Mouse (Mus musculus) spleen, postnatal 0 days (tissue): Measurements from ENCODE around the gene Pyurf. TPM values are rescaled to one million over a fixed set of nuclear protein-coding genes. Genes with fewer than 3 reads are reported as not detected.

Source experiments
- polyA plus RNA-seq: library from polyadenylated mRNA; unstranded; fragments of >200 nt; fragmentation: Nextera tagmentation; extraction: Ambion mirVana; gene quantifications from 2 replicates; pipeline ENCODE4 v1.2.1, GENCODE M21; 2015

The Pyurf gene
- polyA plus RNA-seq, result 9.5 and 10.5 TPM in 2 replicates

GRCm38 (mm10) chr6:57691467-57692261 is at the start of gene Pyurf:
TSS of gene Pyurf (minus strand) at chr6:57692078.

GRCm38 (mm10) chr6:57702376-57702742 is 10.5 kb upstream of the Pyurf start, which contains the start of gene Lancl2:
TSS of gene Lancl2 (plus strand) at chr6:57702540.

Other genes starting within 250 kb of the Pyurf start
- 1.00 and 1.5 TPM in 2 replicates for gene Ppm1k, start 156.6 kb downstream of the Pyurf start, polyA plus RNA-seq
- 8.0 and 10.5 TPM in 2 replicates for gene Herc6, start 111.1 kb downstream of the Pyurf start, polyA plus RNA-seq
- gene Lancl2, start 10.5 kb upstream of the Pyurf start, polyA plus RNA-seq, result 14.5 and 15.5 TPM in 2 replicates
- gene Vopp1, start 133.1 kb upstream of the Pyurf start, polyA plus RNA-seq, result 44.7 and 51.5 TPM in 2 replicates
- not detected in 2 replicates for gene Vmn1r21, start 158.3 kb upstream of the Pyurf start, polyA plus RNA-seq
- not detected in 2 replicates for gene Vmn1r22, start 215.9 kb upstream of the Pyurf start, polyA plus RNA-seq
- not detected in 2 replicates for gene Vmn1r23, start 234.8 kb upstream of the Pyurf start, polyA plus RNA-seq